Mouse (Mus musculus) embryonic fibroblast, embryonic 13.5 days (primary cell): ENCODE results near the gene Nr1h2.
A peak's percentile ranks its signal among the peaks of the same experiment; 100 is the strongest.

Source experiments
- CTCF ChIP-seq: IDR thresholded peaks from 2 replicates; pipeline ENCODE4 v1.5.1; 2011; ENCODE audit warnings: mild to moderate bottlenecking, control low read depth, low read length, moderate library complexity, borderline replicate concordance; ENCODE audit not compliant: insufficient read depth
- POLR2A ChIP-seq: IDR thresholded peaks from 2 replicates; pipeline ENCODE4 v1.6.1; 2011; ENCODE audit warnings: low read depth, mild to moderate bottlenecking, control low read depth, low read length, moderate library complexity

GRCm38 (mm10) chr7:44548497-44549087, 5.2 kb downstream of the Nr1h2 start, which contains the start of gene Pold1:
- TF ChIP-seq CTCF (peak; percentile 49), POLR2A (peak; percentile 46; the same call in 1 of the 2 replicates)
